Mouse (Mus musculus) frontal cortex, postnatal 10 days (tissue): ENCODE measurements around the gene Insig1.

Source experiments
- DNase-seq, 2 experiments: peaks; one replicate each; pipeline ENCODE4 v3.0.0; 2022; ENCODE audit warnings: low spot score in 2 of 2, mixed read lengths in 1 of 2

The Insig1 gene

GRCm38 (mm10) chr5:28063989-28064624 lies 7.1 kb upstream of the Insig1 start:
- no peak for DNase-seq

GRCm38 (mm10) chr5:28065275-28065674 lies 5.9 kb upstream of the Insig1 start:
- no peak for DNase-seq

GRCm38 (mm10) chr5:28066311-28066710 lies 4.9 kb upstream of the Insig1 start:
- DNase-seq, result no peak

GRCm38 (mm10) chr5:28070149-28070827 lies 875 bp upstream of the Insig1 start:
- DNase-seq, result peak; percentile 18 to 32

- DNase-seq, result peak; percentile 85 to 90
These were observed 477 bp downstream of the Insig1 start for GRCm38 (mm10) chr5:28071456-28072223.

GRCm38 (mm10) chr5:28079431-28079830 lies 8.3 kb downstream of the Insig1 start:
- DNase-seq, result no peak

GRCm38 (mm10) chr5:28081127-28081526 lies 10.0 kb downstream of the Insig1 start:
- DNase-seq, result no peak

GRCm38 (mm10) chr5:28081822-28082221 lies 10.7 kb downstream of the Insig1 start:
- DNase-seq, result no peak

GRCm38 (mm10) chr5:28082312-28082711 lies 11.1 kb downstream of the Insig1 start:
- no peak for DNase-seq

GRCm38 (mm10) chr5:28082796-28083195 lies 11.6 kb downstream of the Insig1 start:
- no peak for DNase-seq

- no peak for DNase-seq
These were observed 13.6 kb downstream of the Insig1 start for GRCm38 (mm10) chr5:28084743-28085142.

GRCm38 (mm10) chr5:28090547-28090946 lies 19.4 kb downstream of the Insig1 start:
- DNase-seq, result no peak

GRCm38 (mm10) chr5:28092327-28092726 lies 21.2 kb downstream of the Insig1 start:
- no peak for DNase-seq

- DNase-seq, result peak in 1 of 2 experiments; percentile 67
These were observed 22.7 kb downstream of the Insig1 start for GRCm38 (mm10) chr5:28093874-28094273.

GRCm38 (mm10) chr5:28094393-28094792 lies 23.2 kb downstream of the Insig1 start:
- no peak for DNase-seq

GRCm38 (mm10) chr5:28094846-28095245 lies 23.7 kb downstream of the Insig1 start:
- DNase-seq, result no peak

- DNase-seq, result no peak
These were observed 24.5 kb downstream of the Insig1 start for GRCm38 (mm10) chr5:28095671-28096070.

GRCm38 (mm10) chr5:28106966-28107365 lies 35.8 kb downstream of the Insig1 start:
- DNase-seq, result no peak

- DNase-seq, result no peak
These were observed 36.8 kb downstream of the Insig1 start for GRCm38 (mm10) chr5:28107974-28108373.

GRCm38 (mm10) chr5:28110881-28111280 lies 39.7 kb downstream of the Insig1 start:
- DNase-seq, result no peak

- DNase-seq, result no peak
These were observed 46.2 kb downstream of the Insig1 start for GRCm38 (mm10) chr5:28117251-28117880.

- no peak for DNase-seq
These were observed 46.8 kb downstream of the Insig1 start for GRCm38 (mm10) chr5:28117882-28118530.
